Mouse (Mus musculus) CD8-positive naive resting alpha-beta T cell, adult 2 months (primary cell): ENCODE measurements around the gene Polr1e.
A peak's percentile ranks its signal among the peaks of the same experiment; 100 is the strongest.
"Not testable (repeated sequence)": the region's sequence is repeated elsewhere in the genome, so short reads cannot be mapped to it uniquely, and the experiment has no call there.

Source experiments
- DNase-seq, 2 experiments: peaks; one replicate each; pipeline ENCODE4 v3.0.0; 2022; ENCODE audit warnings: low read depth in 2 of 2, low spot score in 2 of 2

Gene Polr1e

DNA sequence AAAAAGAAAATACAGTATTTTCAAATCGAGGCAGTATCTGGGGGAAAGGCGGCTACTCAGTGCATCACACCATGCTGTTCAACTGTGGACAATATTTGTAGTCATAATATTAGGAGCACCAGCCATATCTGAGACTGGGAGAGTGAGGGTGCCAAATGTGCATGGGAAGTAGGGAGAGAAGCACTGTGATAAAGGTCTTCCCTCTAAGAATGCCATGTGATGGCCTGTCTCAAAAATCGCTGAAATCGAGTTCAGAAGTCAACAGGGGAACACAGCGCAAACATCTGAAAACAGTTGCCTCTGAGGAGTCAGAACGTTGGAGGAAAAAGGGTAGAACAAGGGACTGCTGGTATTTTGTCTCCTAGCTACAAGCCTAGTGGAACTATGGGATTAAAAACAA, 18.4 kb upstream of the Polr1e start:
- no peak for DNase-seq

DNA sequence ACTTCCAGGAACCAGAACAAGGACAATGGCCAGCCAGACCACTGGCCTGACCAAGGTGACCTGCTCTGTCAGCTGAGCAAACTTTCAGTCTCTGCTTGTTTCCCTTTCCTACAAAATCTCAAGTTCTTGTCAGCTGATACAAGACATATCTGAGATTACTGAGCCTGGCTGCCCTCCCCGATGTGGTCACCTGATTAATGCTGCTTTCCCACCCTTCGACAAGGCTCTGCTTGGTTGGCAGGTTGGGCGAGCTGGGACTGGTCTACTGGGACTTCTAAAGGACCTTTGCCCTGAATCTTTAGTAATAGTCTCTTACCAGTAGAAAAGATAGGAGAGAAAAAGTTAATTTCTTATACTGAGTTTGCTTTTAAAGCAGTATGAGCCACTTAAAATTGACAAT, 12.9 kb upstream of the Polr1e start:
- DNase-seq, result no peak

- no peak for DNase-seq
Measured at GRCm38 (mm10) chr4:45010806-45011415, 7.5 kb upstream of the Polr1e start.

GRCm38 (mm10) chr4:45011581-45012104, 6.7 kb upstream of the Polr1e start:
- DNase-seq, result no peak

DNA sequence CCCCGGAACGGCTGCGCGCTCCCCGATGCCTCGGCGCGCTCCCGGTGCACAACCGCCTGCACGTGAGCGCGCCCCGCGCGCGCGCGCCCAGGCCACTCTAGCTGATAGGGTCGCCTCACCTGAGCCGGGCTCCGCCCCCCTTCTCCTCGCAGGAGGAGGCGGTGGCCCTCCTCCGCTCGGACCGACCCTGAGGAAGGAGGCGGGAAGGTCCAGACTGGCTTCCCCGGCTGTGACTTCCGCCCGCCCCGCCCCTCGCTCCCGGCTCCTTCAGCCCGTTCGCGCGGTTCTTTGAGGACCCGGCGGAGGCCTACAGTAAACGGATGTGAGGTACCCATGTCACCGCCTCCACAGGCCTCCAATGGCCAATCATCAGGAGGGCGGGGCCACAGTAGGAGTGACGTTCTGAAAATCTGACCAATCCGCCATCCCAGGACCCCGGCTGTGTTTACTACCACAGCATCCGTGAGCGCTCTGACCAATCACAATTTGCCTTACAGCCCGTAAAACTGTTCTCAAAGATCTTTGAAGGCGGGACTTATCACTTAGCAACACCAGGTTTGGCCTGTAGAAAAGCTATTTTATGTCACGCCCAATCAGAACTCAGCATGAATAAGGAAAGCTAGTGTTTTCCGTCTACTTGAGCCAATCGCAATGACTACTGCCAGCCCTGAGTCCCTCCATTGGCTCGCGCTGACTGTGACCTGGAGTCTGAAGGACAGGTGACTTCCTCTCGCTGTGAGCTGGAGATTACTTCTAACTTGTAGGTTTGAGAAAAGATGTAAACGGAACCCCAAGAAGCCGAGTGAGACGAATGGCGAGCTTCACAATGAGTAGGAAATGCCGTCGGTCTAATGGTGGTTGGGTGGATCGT, 6.0 kb upstream of the Polr1e start, which contains the start of gene Zbtb5:
Zbtb5 (minus strand) TSS at position 308 of the 871 bp plus-strand sequence.
- peak; percentile 98 to 99 for DNase-seq

GRCm38 (mm10) chr4:45013031-45013431, 5.4 kb upstream of the Polr1e start:
- no peak for DNase-seq

DNA sequence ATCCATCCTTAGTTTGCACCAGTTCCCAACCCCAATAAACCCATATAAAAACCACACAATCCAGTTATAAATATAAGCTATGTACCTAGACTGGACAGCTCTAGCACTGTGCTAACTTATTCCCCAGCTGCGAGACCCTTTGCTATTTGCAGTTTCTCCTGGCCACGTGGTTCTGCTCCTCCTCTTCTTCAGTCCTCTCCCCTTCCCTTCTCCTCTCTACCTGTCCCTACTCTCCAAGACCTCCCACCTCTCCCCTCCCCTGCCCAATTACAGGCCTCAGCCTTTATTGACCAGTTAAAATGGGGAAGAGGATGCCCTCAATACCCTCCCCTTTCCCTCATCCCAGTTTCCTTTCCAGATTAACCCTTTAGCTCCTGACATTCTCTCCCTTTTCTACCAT, 4.8 kb upstream of the Polr1e start:
- no peak for DNase-seq

GRCm38 (mm10) chr4:45015615-45016014, 2.8 kb upstream of the Polr1e start:
- DNase-seq, result peak; percentile 21 to 46

DNA sequence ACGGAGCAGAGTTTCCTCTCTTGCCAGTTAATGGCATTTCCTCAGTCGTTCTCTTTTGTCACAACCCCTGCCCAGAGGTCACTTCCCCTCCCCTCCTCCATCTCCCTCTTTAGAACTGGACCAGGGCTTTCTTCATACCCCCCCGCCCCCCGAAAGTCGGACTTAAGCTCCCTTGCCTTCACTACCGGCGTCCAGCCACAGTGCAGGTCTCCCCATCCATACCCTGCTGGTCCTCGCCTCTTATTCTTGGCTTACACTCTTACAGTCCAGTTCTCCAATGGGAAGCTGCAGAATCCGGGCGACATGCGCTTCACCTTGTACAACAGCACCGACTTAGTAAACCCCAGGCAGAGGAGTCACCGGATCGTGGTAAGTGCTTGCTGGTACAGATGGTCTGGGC, 626 bp downstream of the Polr1e start:
- no peak for DNase-seq

DNA sequence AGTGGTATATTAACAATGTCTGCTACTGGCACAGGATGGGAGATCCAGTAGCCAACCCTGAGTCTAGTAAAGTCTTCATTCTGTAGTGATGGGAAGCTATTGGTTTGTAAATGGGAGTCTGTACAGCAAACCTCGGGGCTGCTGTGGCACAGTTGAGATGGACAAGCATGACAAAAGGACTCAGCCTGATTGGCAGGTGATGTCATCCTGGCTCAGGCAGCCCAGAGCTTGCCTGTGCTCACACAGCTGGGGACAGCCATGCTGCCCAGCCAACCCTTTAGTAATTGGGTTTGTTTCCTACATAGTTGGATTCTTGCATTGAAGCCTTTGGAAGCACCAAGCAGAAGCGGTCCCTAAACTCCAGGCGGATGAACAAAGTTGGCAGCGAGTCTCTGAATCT, 8.1 kb downstream of the Polr1e start:
- no peak for DNase-seq

- no peak for DNase-seq
Measured at GRCm38 (mm10) chr4:45032586-45032985, 14.2 kb downstream of the Polr1e start.

DNA sequence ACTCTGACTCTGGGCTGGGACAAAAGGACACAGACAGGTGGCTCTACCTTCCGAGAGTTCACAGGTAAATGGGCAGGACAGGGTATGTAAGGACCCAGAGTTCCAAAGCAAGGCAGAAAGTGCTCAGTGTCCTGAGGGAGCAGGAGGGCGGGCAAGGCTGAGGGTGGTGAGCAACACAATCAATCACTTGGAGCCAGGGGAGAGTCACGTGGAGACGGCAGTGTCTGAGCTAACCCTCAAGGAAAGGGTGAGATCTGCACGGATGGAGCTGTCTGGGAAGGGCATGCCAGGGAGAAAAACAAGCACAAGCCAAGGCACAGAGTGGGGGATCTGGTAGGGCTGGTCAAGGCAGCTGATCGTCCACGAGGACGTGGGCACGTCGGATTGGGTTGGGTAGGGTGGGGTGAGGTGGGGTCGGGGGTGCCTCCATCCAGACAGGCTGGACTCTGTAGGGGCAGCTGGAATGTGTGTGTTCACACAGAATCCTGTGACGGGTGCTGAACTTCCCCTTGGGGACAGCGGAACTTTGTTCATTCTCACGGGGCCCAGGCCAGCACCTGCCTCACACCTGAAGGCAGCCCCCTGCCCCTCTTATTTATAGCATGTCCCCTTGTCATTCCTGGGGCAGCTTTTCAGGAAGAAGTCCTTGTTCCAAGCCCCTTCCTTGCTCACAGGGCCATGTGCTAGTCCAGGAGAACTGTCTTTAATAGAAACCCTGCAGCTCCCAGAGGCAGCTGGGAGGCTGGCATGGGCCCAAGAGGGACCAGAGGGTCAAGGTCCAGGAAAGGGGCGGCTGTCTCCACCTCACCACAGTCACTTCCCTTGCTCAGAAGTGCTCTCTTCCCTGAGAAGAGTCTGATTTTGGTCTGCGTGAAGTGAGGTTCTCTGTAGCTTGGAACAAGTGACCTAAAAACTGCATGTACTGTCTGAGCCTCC, 16.6 kb downstream of the Polr1e start:
- DNase-seq, result no peak

DNA sequence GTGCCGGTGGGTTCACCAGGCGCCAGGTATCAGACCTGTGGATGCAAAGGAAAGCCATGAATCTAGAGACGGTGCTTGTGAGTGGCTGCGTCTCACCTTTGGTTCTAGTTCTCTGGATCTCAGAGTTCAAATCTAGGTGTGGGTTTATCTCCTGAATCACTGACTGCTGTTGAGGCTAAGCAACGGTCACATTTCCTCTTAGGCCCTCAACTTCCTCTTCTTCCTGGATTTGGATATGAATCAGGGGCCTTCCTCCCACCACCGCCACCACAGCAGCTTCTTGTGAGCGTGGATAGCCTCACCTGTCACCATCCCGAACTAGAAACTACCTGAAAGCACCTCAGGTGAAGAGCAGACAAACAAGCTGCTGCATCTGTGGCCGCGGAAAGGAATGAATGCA, 17.7 kb downstream of the Polr1e start:
- no peak for DNase-seq

DNA sequence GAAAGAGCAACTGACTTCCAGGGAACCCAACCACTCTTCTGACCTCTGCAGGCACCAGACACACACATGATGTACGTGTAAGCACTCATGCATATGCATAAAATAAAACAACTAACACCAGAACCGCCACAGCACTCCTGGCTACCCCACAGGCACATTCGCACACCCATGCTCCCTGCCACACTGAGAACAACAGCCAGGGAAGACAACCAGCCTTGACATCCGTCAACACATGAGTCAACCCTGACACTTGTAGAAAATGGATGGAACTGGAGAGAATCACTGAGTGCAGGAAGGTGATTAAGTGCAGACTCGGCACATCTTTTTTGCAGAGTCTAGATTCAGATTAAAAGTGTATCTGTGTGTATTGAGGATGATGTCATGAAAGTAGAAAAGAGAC, 18.2 kb downstream of the Polr1e start:
- no peak for DNase-seq

GRCm38 (mm10) chr4:45037455-45038410, 19.4 kb downstream of the Polr1e start:
- no peak for DNase-seq

DNA sequence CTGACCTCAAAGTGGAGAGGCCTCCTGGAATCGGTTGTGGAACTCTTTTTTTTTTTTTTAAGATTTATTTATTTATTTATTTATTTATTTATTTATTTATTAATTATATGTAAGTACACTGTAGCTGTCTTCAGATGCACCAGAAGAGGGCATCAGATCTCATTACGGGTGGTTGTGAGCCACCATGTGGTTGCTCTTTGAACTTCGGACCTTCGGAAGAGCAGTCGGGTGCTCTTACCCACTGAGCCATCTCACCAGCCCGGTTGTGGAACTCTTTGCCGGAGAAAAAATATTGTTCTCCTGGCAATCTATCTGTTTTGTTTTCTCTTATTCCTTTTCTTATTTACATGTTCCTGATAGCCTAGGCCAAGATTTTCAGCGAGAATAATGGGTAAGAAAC, 20.5 kb downstream of the Polr1e start:
- not testable (repeated sequence) for DNase-seq

GRCm38 (mm10) chr4:45039546-45039945, 21.2 kb downstream of the Polr1e start:
- not testable (repeated sequence) for DNase-seq

- no peak for DNase-seq
Measured at GRCm38 (mm10) chr4:45040795-45041194, 22.4 kb downstream of the Polr1e start.

GRCm38 (mm10) chr4:45046679-45047078, 28.3 kb downstream of the Polr1e start:
- DNase-seq, result no peak

DNA sequence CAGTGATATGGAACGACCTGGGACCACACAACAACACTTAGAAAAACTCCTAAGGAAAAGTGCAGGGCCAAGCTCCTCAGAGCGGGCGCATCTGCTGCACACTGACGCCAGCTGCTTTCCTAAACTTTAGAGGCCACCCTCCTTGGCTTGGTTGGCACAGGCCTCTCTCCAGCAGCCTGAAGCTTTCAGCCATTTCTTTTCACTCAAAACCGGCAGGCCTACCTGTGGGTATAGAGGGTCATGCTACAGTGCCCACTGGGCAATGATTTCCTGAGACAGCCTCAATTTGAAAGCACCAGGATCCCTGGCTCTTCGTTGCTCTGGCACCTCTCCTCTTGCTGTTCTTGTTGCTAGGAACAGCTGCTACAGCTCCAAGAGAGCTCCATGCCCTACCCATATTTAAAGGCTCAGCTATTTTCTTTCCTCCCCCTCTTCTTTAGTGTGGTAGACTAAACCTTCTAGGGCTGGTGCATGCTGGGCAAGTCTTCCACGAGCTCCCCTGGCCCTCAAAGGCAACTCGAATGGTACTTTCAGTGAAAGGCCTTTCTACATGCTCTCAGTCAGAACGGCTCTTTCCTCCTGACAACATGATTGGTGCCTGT, 29.0 kb downstream of the Polr1e start:
- no peak for DNase-seq
